Mouse (Mus musculus): ENCODE measurements around the gene Krt33a.

- no peak for TF ChIP-seq CTCF (IDR thresholded peaks at IDR 0.05; ENCODE audit: low read depth, low read length)
- TF ChIP-seq GATA1 (IDR thresholded peaks at IDR 0.05; ENCODE audit: borderline replicate concordance, low read length) = no peak
- no peak for TF ChIP-seq TAL1 (conservative IDR thresholded peaks at IDR 0.05; ENCODE audit: low read depth, low read length)
- no peak for TF ChIP-seq POLR2AphosphoS5 (IDR thresholded peaks at IDR 0.05; ENCODE audit: insufficient replicate concordance, low read depth, low read length)
Measured at GRCm38 (mm10) chr11:100050451-100050850, 34.4 kb upstream of the Krt33a start, which contains the start of gene Krt31.
